Mouse (Mus musculus) erythroid progenitor cell, adult 5-6 weeks (primary cell): Measurements from ENCODE around the gene Vsig8. TPM values are rescaled to one million over a fixed set of nuclear protein-coding genes. Genes with fewer than 3 reads are reported as not detected.

Experiments
- ATAC-seq: replicated peaks from 2 replicates; pipeline ENCODE4 v1.8.0; 2016; ENCODE audit warnings: moderate number of reproducible peaks, mild to moderate bottlenecking, moderate TSS enrichment, inconsistent platforms; ENCODE audit not compliant: poor library complexity, low FRiP score, severe bottlenecking
- total RNA-seq, 2 experiments: library from RNA; stranded (forward) in 1 of 2; stranded (reverse) in 1 of 2; fragments of 150-400 nt in 1 of 2; fragments of 186-747, 209-891 nt in 1 of 2; gene quantifications; 2 replicates each; pipeline versions ENCODE4 v1.2.3 to v1.2.4; 2015 to 2017; ENCODE audit warnings: low replicate concordance in 2 of 2

The Vsig8 gene
- total RNA-seq, 2 experiments from 2014 or later: not detected

- ATAC-seq: no peak
These were observed 29.2 kb upstream of the Vsig8 start for GRCm38 (mm10) chr1:172526380-172527081.

- no peak for ATAC-seq
These were observed 28.3 kb upstream of the Vsig8 start for GRCm38 (mm10) chr1:172527431-172527830.

- no peak for ATAC-seq
These were observed 27.0 kb upstream of the Vsig8 start for GRCm38 (mm10) chr1:172528701-172529100.

- no peak for ATAC-seq
These were observed 25.1 kb upstream of the Vsig8 start for GRCm38 (mm10) chr1:172530544-172531220.

- ATAC-seq: no peak
These were observed 23.2 kb upstream of the Vsig8 start for GRCm38 (mm10) chr1:172532551-172532950.

GRCm38 (mm10) chr1:172535116-172535515, 20.6 kb upstream of the Vsig8 start:
- ATAC-seq: no peak

GRCm38 (mm10) chr1:172539827-172540226, 15.9 kb upstream of the Vsig8 start:
- ATAC-seq: no peak

GRCm38 (mm10) chr1:172540283-172540820, 15.4 kb upstream of the Vsig8 start:
- ATAC-seq: no peak

GRCm38 (mm10) chr1:172546062-172546461, 9.7 kb upstream of the Vsig8 start:
- no peak for ATAC-seq

GRCm38 (mm10) chr1:172548501-172548900, 7.2 kb upstream of the Vsig8 start:
- ATAC-seq: no peak

GRCm38 (mm10) chr1:172549314-172549713, 6.4 kb upstream of the Vsig8 start:
- ATAC-seq: no peak

GRCm38 (mm10) chr1:172549717-172550116, 6.0 kb upstream of the Vsig8 start:
- ATAC-seq: no peak

GRCm38 (mm10) chr1:172550551-172550951, 5.2 kb upstream of the Vsig8 start:
- no peak for ATAC-seq

- no peak for ATAC-seq
These were observed 4.7 kb upstream of the Vsig8 start for GRCm38 (mm10) chr1:172551009-172551408.

GRCm38 (mm10) chr1:172552623-172553022, 3.1 kb upstream of the Vsig8 start:
- no peak for ATAC-seq

- ATAC-seq: no peak
These were observed 7.1 kb downstream of the Vsig8 start for GRCm38 (mm10) chr1:172562641-172563464.

- no peak for ATAC-seq
These were observed 7.7 kb downstream of the Vsig8 start for GRCm38 (mm10) chr1:172563465-172563828.

GRCm38 (mm10) chr1:172566131-172566530, 10.4 kb downstream of the Vsig8 start:
- no peak for ATAC-seq

GRCm38 (mm10) chr1:172567758-172568157, 12.0 kb downstream of the Vsig8 start:
- no peak for ATAC-seq

GRCm38 (mm10) chr1:172580116-172580515, 24.4 kb downstream of the Vsig8 start:
- no peak for ATAC-seq
